Mouse (Mus musculus) kidney, postnatal 4 days (tissue): ENCODE measurements at regions not wholly inside any gene's neighbourhood (a gene's known extent, or its start where the extent isn't known, plus 50 kb on each side); places are given as distances from the start of the nearest gene placed in this dataset.
A peak's percentile ranks its signal among the peaks of the same experiment; 100 is the strongest.

ENCODE experiments used
- DNase-seq, 2 experiments: peaks; one replicate each; pipeline ENCODE4 v3.0.0; 2021; ENCODE audit warnings: mixed read lengths in 2 of 2

GRCm38 (mm10) chr16:12359116-12359515 lies 375.2 kb downstream of the Shisa9 start:
- DNase-seq = peak; percentile 73 to 77

GRCm38 (mm10) chr16:12389545-12389944 lies 405.6 kb downstream of the Shisa9 start:
- DNase-seq = no peak

GRCm38 (mm10) chr16:12435697-12436221 lies 451.8 kb downstream of the Shisa9 start:
- peak; percentile 30 to 31 for DNase-seq

- no peak for DNase-seq
These were observed 454.7 kb downstream of the Shisa9 start for GRCm38 (mm10) chr16:12438622-12439021.

GRCm38 (mm10) chr16:12454791-12455190 lies 470.9 kb downstream of the Shisa9 start:
- no peak for DNase-seq
